Mouse (Mus musculus) CH12.LX (cell line): Measurements from ENCODE around the gene Txnrd1. TPM values are rescaled to one million over a fixed set of nuclear protein-coding genes. Genes with fewer than 3 reads are reported as not detected.
A peak's percentile ranks its signal among the peaks of the same experiment; 100 is the strongest.

ENCODE experiments used
- DNase-seq: peaks from one replicate; pipeline ENCODE4 v3.0.0-alpha.2; 2013; ENCODE audit errors: extremely low read depth
- H3K27ac ChIP-seq: 2 replicates; pipeline ENCODE4 v1.5.1; 2012; ENCODE audit warnings: low read depth, mild to moderate bottlenecking, control low read depth, moderate library complexity; ENCODE audit not compliant: insufficient read depth
- H3K27me3 ChIP-seq: replicated peaks from 2 replicates; pipeline ENCODE3; 2012; ENCODE audit warnings: inconsistent platforms
- H3K36me3 ChIP-seq, 2 experiments: replicated peaks in 1 of 2; 2 replicates each; pipeline versions ENCODE3 to v1.6.1; 2012; ENCODE audit warnings: inconsistent platforms in 1 of 2, low read length in 1 of 2, mild to moderate bottlenecking in 1 of 2, mixed read lengths in 1 of 2, moderate library complexity in 1 of 2; ENCODE audit not compliant: control insufficient read depth in 1 of 2, insufficient read depth in 1 of 2
- H3K4me1 ChIP-seq, 2 experiments: 2 replicates each; pipeline ENCODE4 v1.6.1; 2012; ENCODE audit warnings: inconsistent platforms in 1 of 2, moderate library complexity in 1 of 2; ENCODE audit not compliant: insufficient read depth in 2 of 2, control insufficient read depth in 1 of 2
- H3K4me2 ChIP-seq: 2 replicates; pipeline ENCODE4 v1.6.1; 2012; ENCODE audit warnings: low read depth, mild to moderate bottlenecking, control low read depth; ENCODE audit not compliant: poor library complexity, insufficient read depth, severe bottlenecking
- H3K4me3 ChIP-seq, 3 experiments: fragments of 150-350 bp in 1 of 3; sonication (generic) in 1 of 3; replicated peaks in 1 of 3; 2 replicates each; pipeline versions ENCODE3 to v1.5.1; 2011 to 2012; ENCODE audit warnings: low read depth in 2 of 3, low read length in 2 of 3, mild to moderate bottlenecking in 2 of 3, moderate library complexity in 2 of 3, control low read depth in 1 of 3, improper control_type of control experiment in 1 of 3, inconsistent platforms in 1 of 3, mixed read lengths in 1 of 3; ENCODE audit not compliant: poor library complexity in 1 of 3
- H3K79me2 ChIP-seq: replicated peaks from 2 replicates; pipeline ENCODE4 v1.6.1; 2012; ENCODE audit warnings: mild to moderate bottlenecking, moderate library complexity; ENCODE audit not compliant: control insufficient read depth, poor library complexity, insufficient read depth, severe bottlenecking; ENCODE audit errors: extremely low read depth
- H3K9ac ChIP-seq: 2 replicates; pipeline ENCODE4 v1.6.1; 2012; ENCODE audit warnings: low read depth, mild to moderate bottlenecking, control low read depth, moderate library complexity; ENCODE audit not compliant: insufficient read depth
- H3K9me3 ChIP-seq: replicated peaks from 2 replicates; pipeline ENCODE3; 2012; ENCODE audit warnings: low read length, inconsistent platforms, mixed read lengths
- BHLHE40 ChIP-seq: IDR thresholded peaks from 2 replicates; pipeline ENCODE4 v1.6.1; 2011; ENCODE audit warnings: mild to moderate bottlenecking, low read depth, low read length, improper control_type of control experiment
- ELF1 ChIP-seq: IDR thresholded peaks from 2 replicates; pipeline ENCODE4 v1.6.1; 2014; ENCODE audit warnings: low read depth, mild to moderate bottlenecking, inconsistent platforms, low read length, improper control_type of control experiment
- ETS1 ChIP-seq: conservative IDR thresholded peaks from 2 replicates; pipeline ENCODE4 v1.6.1; 2012; ENCODE audit warnings: low read depth, mild to moderate bottlenecking, inconsistent platforms, low read length, improper control_type of control experiment, moderate library complexity
- IRF4 ChIP-seq: IDR thresholded peaks from 2 replicates; pipeline ENCODE4 v1.6.1; 2014; ENCODE audit warnings: low read depth, mild to moderate bottlenecking, inconsistent platforms, low read length, improper control_type of control experiment
- MAX ChIP-seq: IDR thresholded peaks from 2 replicates; pipeline ENCODE4 v1.6.1; 2011; ENCODE audit warnings: low read length, improper control_type of control experiment
- MXI1 ChIP-seq: IDR thresholded peaks from 2 replicates; pipeline ENCODE4 v1.6.1; 2011; ENCODE audit warnings: mild to moderate bottlenecking, low read depth, low read length, improper control_type of control experiment
- POLR2AphosphoS2 ChIP-seq: IDR thresholded peaks from 2 replicates; pipeline ENCODE4 v1.6.1; 2011; ENCODE audit warnings: low read depth, low read length, improper control_type of control experiment
- RCOR1 ChIP-seq: conservative IDR thresholded peaks from 2 replicates; pipeline ENCODE4 v1.6.1; 2012; ENCODE audit warnings: low read depth, mild to moderate bottlenecking, inconsistent platforms, low read length, improper control_type of control experiment
- SMC3 ChIP-seq: IDR thresholded peaks from 2 replicates; pipeline ENCODE4 v1.6.1; 2011; ENCODE audit warnings: low read depth, low read length, improper control_type of control experiment
- TCF12 ChIP-seq: IDR thresholded peaks from 2 replicates; pipeline ENCODE4 v1.6.1; 2014; ENCODE audit warnings: low read depth, mild to moderate bottlenecking, inconsistent platforms, low read length, improper control_type of control experiment
- USF1 ChIP-seq: IDR thresholded peaks from 2 replicates; pipeline ENCODE4 v1.6.1; 2014; ENCODE audit warnings: low read depth, mild to moderate bottlenecking, inconsistent platforms, low read length, improper control_type of control experiment
- ZMIZ1 ChIP-seq: IDR thresholded peaks from 2 replicates; pipeline ENCODE4 v1.6.1; 2012; ENCODE audit warnings: low read depth, mild to moderate bottlenecking, inconsistent platforms, low read length, improper control_type of control experiment
- ZNF384 ChIP-seq: IDR thresholded peaks from 2 replicates; pipeline ENCODE4 v1.6.1; 2012; ENCODE audit warnings: low read depth, low read length, improper control_type of control experiment, inconsistent platforms
- dilution Hi-C: fragments of 300-500 bp; cut with MboI; formaldehyde crosslinking; loops from 2 replicates; pipeline ENCODE4 v1.14.3; 2020; ENCODE audit warnings: low sequenced_read_pairs; ENCODE audit not compliant: extremely low pct_unique_long_range_greater_than_20kb, extremely low pct_ligation_motif_present
- in situ Hi-C: fragments of 300-500 bp; cut with MboI; formaldehyde crosslinking; loops from 3 replicates; pipeline ENCODE4 v1.14.3; 2019; ENCODE audit warnings: low sequenced_read_pairs, low pct_ligation_motif_present, low pct_unique_long_range_greater_than_20kb, mixed read lengths
- polyA plus RNA-seq: library from polyadenylated mRNA; unstranded; fragments of >175 nt; gene quantifications from 2 replicates; pipeline ENCODE4 v1.2.1, GENCODE M21; 2012; ENCODE audit warnings: low read depth; ENCODE audit not compliant: insufficient read length
- total RNA-seq, 2 experiments: library from RNA; depleted of rRNA; stranded (reverse); fragments of 300-350 nt in 1 of 2; fragments of >200 nt in 1 of 2; gene quantifications; 2 replicates each; pipeline ENCODE4 v1.2.3; 2012 to 2014

Txnrd1 gene
- total and polyA plus RNA-seq, 3 experiments, result 92.1 to 254 (median 133) TPM

DNA sequence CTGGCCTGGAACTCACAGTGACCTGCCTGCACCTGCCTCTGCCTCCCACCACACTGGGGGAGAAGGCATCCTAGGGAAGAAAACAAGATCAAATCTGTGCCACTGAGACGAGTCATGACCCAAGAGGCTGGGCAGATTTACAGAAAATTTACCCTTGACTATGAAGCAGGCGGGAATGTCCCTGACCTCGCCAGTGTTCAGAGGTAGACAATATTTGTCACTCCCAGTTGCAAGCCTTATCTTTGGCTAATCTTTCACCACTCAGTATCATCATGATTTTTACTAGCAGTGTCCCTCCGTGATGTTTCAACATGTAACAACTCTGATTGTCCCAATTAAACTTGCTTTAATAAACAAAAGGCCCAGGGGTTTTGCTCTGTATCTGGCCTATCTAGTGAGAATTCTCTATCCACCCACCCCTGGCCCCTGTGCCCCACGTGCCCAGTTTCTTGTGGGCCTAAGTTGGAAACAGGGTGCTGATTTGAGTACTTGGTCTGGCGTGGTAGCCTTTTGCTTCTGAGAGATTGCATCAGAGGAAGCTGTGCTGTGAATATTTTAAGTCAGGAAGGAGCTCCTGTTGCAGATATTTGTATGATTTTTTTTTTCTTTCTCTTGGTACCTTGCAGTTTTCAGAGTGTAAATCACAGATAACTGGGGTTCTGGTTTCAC, 34.8 kb downstream of the Txnrd1 start:
- Histone ChIP-seq H3K9ac (peak overlapping the region; percentile 43), H3K4me3 (no peak overlapping the region), H3K27me3 (no peaks in the 10 kb centered on the region), H3K4me2 (peak overlapping the region; percentile 59), H3K79me2 (peaks cover 69% of the 10 kb centered on the region)
- DNase-seq, result no peak
- no peak for TF ChIP-seq ZMIZ1
- TF ChIP-seq BHLHE40, result peak; percentile 88
- peak; percentile 74 for TF ChIP-seq ZNF384
- peak; percentile 50; the same call in 1 of the 2 replicates for TF ChIP-seq RCOR1
- peak; percentile 32; the same call in 1 of the 2 replicates for TF ChIP-seq USF1
- TF ChIP-seq ELF1, result 0 out of 2 replicates have a peak, but pooled peaks have one; percentile 18
- peak; percentile 31; the same call in 1 of the 2 replicates for TF ChIP-seq TCF12
- TF ChIP-seq ETS1, result peak; percentile 57
- peak; percentile 33; the same call in 1 of the 2 replicates for TF ChIP-seq IRF4
- no peak for TF ChIP-seq POLR2AphosphoS2
- peak; percentile 49; the same call in 1 of the 2 replicates for TF ChIP-seq MAX
- TF ChIP-seq MXI1, result peak; percentile 72; the same call in 1 of the 2 replicates
- TF ChIP-seq SMC3, result no peak
- TF ChIP-seq, all 38 proteins: peak for 10
- dilution Hi-C loops, result no loop called here
- peaks cover 50 to 90% of the 10 kb centered on the region in 2 experiments for H3K36me3 ChIP-seq
- H3K9me3 ChIP-seq, result no peaks in the 10 kb centered on the region
- in situ Hi-C loops, result loop anchor here (5.0 kb wide), 1 partner anchor 61 kb away; no protein-coding TSS in a partner anchor
- peak overlapping the region; percentile 93 for H3K27ac ChIP-seq
- peaks cover 16 to 93% of the 10 kb centered on the region in 2 experiments for H3K4me1 ChIP-seq

DNA sequence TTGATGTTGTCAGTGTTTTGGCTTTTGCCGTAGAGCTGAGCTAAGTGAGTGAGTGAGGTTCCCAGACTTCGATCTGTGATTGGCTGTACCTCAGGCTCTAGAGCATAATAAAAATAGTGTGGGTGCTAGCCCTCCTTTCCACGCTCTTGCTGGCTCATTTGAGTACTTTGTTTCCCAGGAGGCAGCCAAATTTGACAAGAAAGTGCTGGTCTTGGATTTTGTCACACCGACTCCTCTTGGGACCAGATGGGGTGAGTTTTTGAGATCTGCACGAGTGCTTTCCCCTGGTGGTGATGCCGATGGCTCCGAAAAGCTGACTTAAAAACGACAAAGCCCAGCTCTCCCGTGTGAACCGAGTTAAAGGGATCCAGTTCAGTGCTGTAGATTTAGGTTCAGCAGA, 41.7 kb downstream of the Txnrd1 start:
- in situ Hi-C loops, result no loop called here
- dilution Hi-C loops, result no loop called here
- TF ChIP-seq BHLHE40, result peak; percentile 47
- no peak for TF ChIP-seq RCOR1
- H3K9me3 ChIP-seq, result no peaks in the 10 kb centered on the region
- DNase-seq, result no peak
- H3K9ac ChIP-seq, result no peak overlapping the region
- peaks cover 76 to 99% of the 10 kb centered on the region in 2 experiments for H3K36me3 ChIP-seq
- peaks cover 35% of the 10 kb centered on the region for H3K79me2 ChIP-seq
- H3K4me3 ChIP-seq, result no peak overlapping the region
- H3K27me3 ChIP-seq, result no peaks in the 10 kb centered on the region
- peaks cover 8 to 42% of the 10 kb centered on the region in 2 experiments; a peak in 3 of 4 replicates for H3K4me1 ChIP-seq
- no peak overlapping the region for H3K4me2 ChIP-seq
- no peak overlapping the region for H3K27ac ChIP-seq
